Mouse (Mus musculus) heart, embryonic 10.5 days (tissue): ENCODE data around the gene Psme1. TPM values are rescaled to one million over a fixed set of nuclear protein-coding genes. Genes with fewer than 3 reads are reported as not detected.

ENCODE experiments used
- DNase-seq: peaks from one replicate; pipeline ENCODE4 v3.0.0-alpha.2; 2017; ENCODE audit warnings: low spot score
- H3K27ac ChIP-seq: fragments of 300-500 bp; sonication (generic); 2 replicates; pipeline ENCODE4 v1.5.1; 2016; ENCODE audit warnings: mild to moderate bottlenecking
- H3K27me3 ChIP-seq: fragments of 300-500 bp; sonication (generic); 2 replicates; pipeline ENCODE4 v1.6.1; 2016; ENCODE audit warnings: mild to moderate bottlenecking; ENCODE audit not compliant: poor library complexity, insufficient read depth, severe bottlenecking
- H3K36me3 ChIP-seq: fragments of 300-500 bp; sonication (generic); 2 replicates; pipeline ENCODE4 v1.6.1; 2016; ENCODE audit warnings: mild to moderate bottlenecking, moderate library complexity
- H3K4me1 ChIP-seq: fragments of 300-500 bp; sonication (generic); 2 replicates; pipeline ENCODE4 v1.6.1; 2016; ENCODE audit warnings: mild to moderate bottlenecking
- H3K4me3 ChIP-seq: fragments of 300-500 bp; sonication (generic); 2 replicates; pipeline ENCODE4 v1.5.1; 2016; ENCODE audit warnings: mild to moderate bottlenecking, moderate library complexity
- H3K9me3 ChIP-seq: fragments of 300-500 bp; sonication (generic); 2 replicates; pipeline ENCODE4 v1.6.1; 2016; ENCODE audit warnings: mild to moderate bottlenecking, moderate library complexity
- WGBS: fragments of 180-500 bp; shearing (Covaris S2); methylation state at CpG from one replicate; pipeline ENCODE4 v1.1.7; 2016; 5-methylcytosine and 5-hydroxymethylcytosine counted together
- polyA plus RNA-seq: library from polyadenylated mRNA; unstranded; fragments of >200 nt; fragmentation: Nextera tagmentation; extraction: Ambion mirVana; gene quantifications from 2 replicates; pipeline ENCODE4 v1.2.1, GENCODE M21; 2016

The Psme1 gene
- polyA plus RNA-seq, 1 experiment from 2014 or later = 173 TPM

DNA sequence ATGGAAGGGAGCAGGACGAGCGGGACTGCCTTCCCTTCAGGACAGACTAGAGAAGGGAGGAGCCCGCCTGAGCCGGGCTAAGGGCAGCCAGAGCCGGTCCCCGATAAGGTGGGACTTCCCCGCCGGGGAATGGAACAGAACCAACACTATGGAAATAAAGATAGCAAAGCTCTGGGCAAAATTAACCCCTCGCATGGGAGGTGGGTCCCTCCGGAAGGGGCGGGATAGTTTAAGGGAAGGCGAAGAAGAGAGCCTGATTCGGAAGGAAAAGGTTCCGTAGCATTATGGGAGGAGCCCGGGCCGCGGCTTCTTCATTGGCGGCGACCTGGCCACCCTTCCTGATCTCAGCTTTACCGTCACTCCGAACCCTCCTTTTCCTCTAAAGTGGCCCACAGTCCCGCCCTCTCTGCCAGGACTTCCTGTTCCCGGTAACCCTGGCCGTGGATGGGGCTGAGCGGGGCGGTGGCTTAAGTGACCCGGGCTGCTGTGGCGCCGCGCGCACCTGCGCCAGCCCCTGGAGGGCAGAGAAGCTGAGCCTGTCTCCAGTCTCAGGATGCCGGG is 13.5 kb downstream of the Psme1 start, which contains the start of gene Rnf31:
TSS of gene Rnf31 (plus strand) at position 378 of the 561 bp plus-strand sequence.
- Histone ChIP-seq H3K27me3 (no peaks in the 10 kb centered on the region), H3K27ac (peak within 1 kb of the TSS; percentile 96), H3K4me1 (peaks cover 31% of the 10 kb centered on the region), H3K36me3 (peaks cover 40% of the 10 kb centered on the region), H3K9me3 (no peaks in the 10 kb centered on the region), H3K4me3 (peak within 1 kb of the TSS; percentile 98)
- under 1% methylated on average over 33 of the region's 33 CpGs for WGBS
- DNase-seq = peak; percentile 98

DNA sequence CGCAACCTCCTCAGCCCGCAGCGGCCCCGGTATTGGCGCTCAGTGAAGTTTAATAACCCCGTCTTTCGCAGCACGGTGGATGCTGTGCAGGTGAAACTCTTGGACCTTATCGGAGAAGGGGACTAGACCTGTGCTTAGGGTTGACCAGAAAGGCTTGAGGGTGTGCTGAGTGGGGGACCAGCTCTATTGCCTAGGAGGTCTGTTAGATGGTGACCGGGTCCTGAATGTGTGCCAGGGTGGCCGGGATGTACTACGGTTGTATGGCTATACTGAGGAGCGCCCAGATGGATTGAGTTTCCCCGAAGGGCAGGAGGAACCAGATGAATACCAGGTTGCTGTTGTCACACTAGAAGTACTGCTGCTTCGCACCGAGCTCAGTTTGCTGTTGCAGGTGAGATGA is 14.3 kb downstream of the Psme1 start:
- 7% methylated on average over 16 of the region's 16 CpGs for WGBS
- no peak for DNase-seq

DNA sequence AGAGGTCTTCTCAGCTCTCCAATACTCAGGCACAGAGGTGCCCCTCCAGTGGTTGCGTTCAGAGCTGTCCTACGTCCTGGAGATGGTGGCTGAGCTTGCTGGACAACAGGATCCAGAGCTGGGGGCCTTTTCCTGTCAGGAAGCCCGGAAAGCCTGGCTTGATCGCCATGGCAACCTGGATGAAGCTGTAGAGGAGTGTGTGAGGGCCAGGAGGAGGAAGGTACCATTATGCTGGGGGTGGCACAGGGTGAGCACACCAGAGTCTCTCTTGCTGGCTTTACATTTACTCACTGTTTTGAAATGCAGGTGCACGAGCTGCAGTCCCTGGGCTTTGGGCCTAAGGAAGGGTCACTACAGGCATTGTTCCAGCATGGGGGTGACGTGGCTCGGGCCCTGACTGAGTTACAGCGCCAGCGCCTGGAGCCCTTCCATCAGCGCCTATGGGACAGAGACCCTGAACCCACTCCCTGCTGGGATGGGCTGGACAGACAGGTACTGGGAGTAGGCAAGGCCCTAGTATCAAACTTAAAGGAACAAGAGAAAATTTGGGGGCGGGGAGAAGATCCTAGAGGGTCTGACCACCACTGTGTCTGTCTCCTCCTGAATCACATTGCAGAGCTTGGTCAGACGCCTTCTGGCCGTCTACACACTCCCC is 18.2 kb downstream of the Psme1 start:
- Histone ChIP-seq H3K4me1 (peaks cover 24% of the 10 kb centered on the region), H3K36me3 (peaks cover 71% of the 10 kb centered on the region), H3K4me3 (0 out of 2 replicates have a peak overlapping the region, but pooled peaks have one; percentile 1), H3K27ac (no peak overlapping the region), H3K9me3 (no peaks in the 10 kb centered on the region), H3K27me3 (no peaks in the 10 kb centered on the region)
- peak; percentile 74 for DNase-seq
- 80% methylated on average over 13 of the region's 13 CpGs for WGBS

More for the DNA sequence above, 14.3 kb downstream of the Psme1 start:
- Histone ChIP-seq H3K36me3 (peaks cover 45% of the 10 kb centered on the region), H3K27ac (peak overlapping the region; percentile 96), H3K9me3 (no peaks in the 10 kb centered on the region), H3K4me3 (peak overlapping the region; percentile 98), H3K27me3 (no peaks in the 10 kb centered on the region), H3K4me1 (peaks cover 31% of the 10 kb centered on the region)

DNA sequence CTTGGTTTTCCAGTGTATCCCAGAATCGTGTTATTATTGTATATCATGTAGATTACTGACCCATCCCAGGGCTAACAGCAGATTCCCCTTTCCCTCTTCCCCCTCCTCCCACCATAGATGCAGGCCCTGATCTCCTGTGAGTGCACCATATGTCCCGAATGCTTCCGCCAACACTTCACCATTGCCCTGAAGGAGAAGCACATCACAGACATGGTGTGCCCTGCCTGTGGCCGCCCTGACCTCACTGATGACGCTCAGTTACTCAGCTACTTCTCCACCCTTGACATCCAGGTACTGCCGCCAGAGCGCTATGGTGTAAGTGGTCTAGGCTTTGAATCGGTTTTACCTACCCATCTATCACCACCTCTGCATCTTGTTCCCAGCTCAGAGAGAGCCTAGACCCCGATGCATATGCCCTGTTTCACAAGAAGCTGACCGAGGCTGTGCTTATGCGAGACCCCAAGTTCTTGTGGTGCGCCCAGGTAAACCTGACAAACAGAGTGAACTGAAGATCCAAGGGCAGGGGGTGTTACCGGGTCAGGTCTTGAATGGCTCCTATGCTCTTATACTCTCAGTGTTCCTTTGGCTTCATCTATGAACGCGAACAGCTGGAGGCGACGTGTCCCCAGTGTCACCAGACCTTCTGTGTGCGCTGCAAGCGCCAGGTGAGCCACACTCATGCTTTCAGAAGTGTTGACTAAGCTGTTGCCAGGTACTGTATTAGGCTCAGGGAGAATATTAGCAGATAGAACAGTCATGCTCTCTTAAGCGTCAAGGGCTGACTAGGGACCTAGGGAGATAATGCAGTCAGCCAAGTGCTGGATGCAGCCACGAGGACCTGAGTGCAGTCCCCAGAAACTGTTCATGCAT is 20.8 kb downstream of the Psme1 start:
- peaks cover 95% of the 10 kb centered on the region for H3K36me3 ChIP-seq
- no peaks in the 10 kb centered on the region for H3K27me3 ChIP-seq

DNA sequence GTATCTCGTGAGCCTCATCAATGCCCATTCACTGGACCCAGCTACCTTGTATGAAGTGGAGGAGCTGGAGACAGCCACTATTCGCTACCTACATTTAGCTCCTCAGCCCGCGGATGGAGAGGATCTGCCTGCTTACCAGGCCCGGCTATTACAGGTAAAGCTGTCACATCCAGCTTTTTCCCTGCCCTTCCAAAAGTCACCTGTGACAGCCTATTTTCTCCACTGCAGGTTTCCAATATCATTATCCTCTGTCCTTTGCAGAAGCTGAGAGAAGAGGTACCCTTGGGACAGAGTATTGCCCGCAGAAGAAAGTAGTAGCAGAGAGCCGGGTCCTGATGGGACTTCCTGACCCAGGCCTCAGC is 25.3 kb downstream of the Psme1 start, which contains the start of gene Irf9:
TSS of gene Irf9 (plus strand) at position 301 of the 362 bp plus-strand sequence.
- H3K36me3 ChIP-seq = peaks cover 86% of the 10 kb centered on the region
- DNase-seq = no peak
- peak within 1 kb of the TSS; percentile 89 for H3K27ac ChIP-seq
- peaks cover 20% of the 10 kb centered on the region for H3K4me1 ChIP-seq
- peak within 1 kb of the TSS; percentile 57 for H3K4me3 ChIP-seq
- WGBS = 80% methylated on average over 7 of the region's 7 CpGs
- H3K27me3 ChIP-seq = no peaks in the 10 kb centered on the region
- no peaks in the 10 kb centered on the region for H3K9me3 ChIP-seq

More for the DNA sequence above, 20.8 kb downstream of the Psme1 start:
- H3K27ac ChIP-seq = no peak overlapping the region
- DNase-seq = peak; percentile 73
- no peak overlapping the region for H3K4me3 ChIP-seq
- H3K9me3 ChIP-seq = no peaks in the 10 kb centered on the region
- peaks cover 15% of the 10 kb centered on the region for H3K4me1 ChIP-seq
- WGBS = 93% methylated on average over 21 of the region's 21 CpGs

DNA sequence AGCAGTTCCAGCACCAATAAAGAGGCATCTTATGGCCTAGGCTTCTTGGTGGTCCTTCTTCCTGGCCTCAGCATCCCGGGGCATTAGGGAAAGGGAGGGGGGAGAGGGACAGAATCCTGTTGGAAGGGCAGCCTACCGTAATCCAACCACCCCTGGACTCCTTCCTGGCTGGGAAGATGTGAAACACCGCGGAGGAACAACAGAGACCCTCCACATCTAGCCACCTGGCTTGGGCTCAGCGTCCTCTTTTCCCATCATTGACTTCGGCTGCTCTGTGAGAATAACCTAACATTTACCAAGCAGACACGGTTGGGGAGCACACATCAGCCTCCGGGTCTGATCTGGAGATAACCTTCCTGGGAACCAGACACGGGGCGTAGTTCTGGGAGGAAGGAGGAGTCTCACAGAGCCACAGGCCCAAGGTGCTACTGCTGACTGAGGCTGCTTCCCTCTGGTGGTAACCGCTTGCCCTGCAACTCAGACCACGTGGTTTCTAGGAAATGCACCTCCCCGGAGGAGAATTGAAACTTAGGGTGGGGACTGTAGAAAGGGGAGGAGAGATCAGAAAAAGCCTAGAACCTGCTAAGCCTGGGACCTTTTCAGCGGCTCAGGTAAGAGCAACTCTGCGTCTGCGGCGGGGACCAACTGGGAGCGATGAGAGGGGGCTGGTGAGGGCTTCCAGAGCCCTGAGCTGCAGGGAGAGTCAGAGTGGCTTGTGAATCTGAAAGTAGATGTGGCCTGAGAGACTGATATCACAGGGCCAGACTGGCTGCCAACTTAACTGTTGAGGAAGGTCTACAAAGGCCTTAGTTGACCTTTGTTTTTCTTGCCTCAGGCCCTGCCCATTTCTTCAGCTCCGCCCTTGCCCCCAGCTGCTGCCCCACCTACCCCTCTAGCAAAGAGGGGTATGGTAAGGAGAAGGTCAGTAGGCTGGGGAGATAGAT is 26.0 kb downstream of the Psme1 start:
- peak; percentile 96 for DNase-seq
- H3K4me3 ChIP-seq = peak overlapping the region; percentile 57
- no peaks in the 10 kb centered on the region for H3K27me3 ChIP-seq
- H3K36me3 ChIP-seq = peaks cover 86% of the 10 kb centered on the region
- peaks cover 20% of the 10 kb centered on the region for H3K4me1 ChIP-seq
- no peaks in the 10 kb centered on the region for H3K9me3 ChIP-seq
- peak overlapping the region; percentile 89 for H3K27ac ChIP-seq
- 20% methylated on average over 19 of the region's 19 CpGs for WGBS

DNA sequence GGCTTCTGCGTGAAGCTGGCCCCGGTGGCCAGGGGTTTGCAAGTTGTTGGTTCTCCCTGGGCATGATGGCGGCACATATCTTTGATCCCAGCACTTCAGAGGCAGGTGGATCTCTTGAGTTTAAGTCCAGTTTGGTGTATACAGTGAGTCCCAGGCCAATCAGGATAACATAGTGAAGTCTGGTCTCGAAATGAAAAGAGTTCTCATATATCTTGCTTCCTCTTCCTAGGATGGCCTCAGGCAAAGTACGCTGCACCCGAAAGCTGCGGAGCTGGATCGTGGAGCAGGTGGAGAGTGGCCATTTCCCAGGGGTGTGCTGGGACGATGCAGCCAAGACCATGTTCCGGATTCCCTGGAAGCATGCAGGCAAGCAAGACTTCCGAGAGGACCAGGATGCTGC is 26.9 kb downstream of the Psme1 start:
- peaks cover 86% of the 10 kb centered on the region for H3K36me3 ChIP-seq

DNA sequence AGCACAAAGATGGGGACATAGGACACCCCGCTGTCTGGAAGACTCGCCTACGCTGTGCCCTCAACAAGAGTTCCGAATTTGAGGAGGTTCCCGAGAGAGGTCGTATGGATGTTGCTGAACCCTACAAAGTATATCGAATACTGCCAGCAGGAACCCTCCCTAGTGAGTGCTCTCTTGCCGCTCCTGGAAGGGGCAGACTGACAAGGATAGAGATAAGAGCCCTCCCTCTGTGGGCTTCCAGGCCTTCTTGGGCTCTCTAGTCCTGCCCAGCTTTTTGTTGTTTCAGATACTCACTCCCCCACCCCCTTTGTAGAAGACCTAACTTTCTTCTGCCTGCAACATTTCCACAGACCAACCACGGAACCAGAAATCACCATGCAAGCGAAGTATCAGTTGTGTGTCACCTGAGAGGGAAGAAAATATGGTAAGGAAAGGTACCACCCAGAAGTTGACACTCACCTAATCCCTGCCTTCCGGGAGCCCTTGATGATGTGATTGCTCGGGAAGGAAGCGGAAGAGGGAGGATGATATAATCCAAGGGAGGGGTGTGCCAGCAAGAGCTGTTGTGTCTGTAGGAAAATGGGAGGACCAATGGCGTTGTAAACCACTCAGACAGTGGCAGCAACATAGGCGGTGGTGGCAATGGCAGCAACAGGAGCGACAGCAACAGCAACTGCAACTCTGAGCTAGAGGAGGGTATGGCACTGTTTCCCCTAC is 28.0 kb downstream of the Psme1 start:
- H3K9me3 ChIP-seq = no peaks in the 10 kb centered on the region
- DNase-seq = no peak
- no peak overlapping the region for H3K4me3 ChIP-seq
- H3K27ac ChIP-seq = no peak overlapping the region
- peaks cover 20% of the 10 kb centered on the region for H3K4me1 ChIP-seq
- peaks cover 81% of the 10 kb centered on the region for H3K36me3 ChIP-seq
- no peaks in the 10 kb centered on the region for H3K27me3 ChIP-seq
- WGBS = 71% methylated on average over 16 of the region's 16 CpGs

More for the DNA sequence above, 26.9 kb downstream of the Psme1 start:
- 93% methylated on average over 11 of the region's 11 CpGs for WGBS
- DNase-seq = no peak
- H3K4me3 ChIP-seq = peak overlapping the region; percentile 57; the same call in 1 of the 2 replicates
- H3K4me1 ChIP-seq = peaks cover 20% of the 10 kb centered on the region
- H3K27me3 ChIP-seq = no peaks in the 10 kb centered on the region
- no peaks in the 10 kb centered on the region for H3K9me3 ChIP-seq
- H3K27ac ChIP-seq = no peak overlapping the region

DNA sequence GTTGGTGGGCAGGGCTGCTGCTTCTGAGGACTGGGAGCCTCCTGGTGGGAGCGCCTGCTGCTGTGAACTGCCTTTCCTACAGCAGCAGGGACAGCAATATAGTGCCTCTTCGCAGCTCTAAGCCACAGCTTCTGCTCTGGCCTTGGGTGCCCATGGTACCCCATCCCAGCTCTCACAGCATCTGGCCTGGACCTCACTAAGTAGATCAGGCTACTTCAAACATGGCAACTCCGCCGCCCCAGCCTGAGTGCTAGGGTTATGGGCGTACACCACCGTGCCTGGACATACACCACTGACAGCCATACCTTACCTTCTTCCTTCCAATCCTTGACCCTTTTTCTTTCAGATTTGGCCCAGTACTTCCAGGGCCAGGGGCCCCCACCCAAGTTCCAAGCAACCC is 30.4 kb downstream of the Psme1 start:
- DNase-seq = no peak
- Histone ChIP-seq H3K27ac (no peak overlapping the region), H3K27me3 (no peaks in the 10 kb centered on the region), H3K36me3 (peaks cover 58% of the 10 kb centered on the region), H3K4me1 (peaks cover 21% of the 10 kb centered on the region), H3K4me3 (no peak overlapping the region), H3K9me3 (no peaks in the 10 kb centered on the region)
- 92% methylated on average over 6 of the region's 6 CpGs for WGBS

DNA sequence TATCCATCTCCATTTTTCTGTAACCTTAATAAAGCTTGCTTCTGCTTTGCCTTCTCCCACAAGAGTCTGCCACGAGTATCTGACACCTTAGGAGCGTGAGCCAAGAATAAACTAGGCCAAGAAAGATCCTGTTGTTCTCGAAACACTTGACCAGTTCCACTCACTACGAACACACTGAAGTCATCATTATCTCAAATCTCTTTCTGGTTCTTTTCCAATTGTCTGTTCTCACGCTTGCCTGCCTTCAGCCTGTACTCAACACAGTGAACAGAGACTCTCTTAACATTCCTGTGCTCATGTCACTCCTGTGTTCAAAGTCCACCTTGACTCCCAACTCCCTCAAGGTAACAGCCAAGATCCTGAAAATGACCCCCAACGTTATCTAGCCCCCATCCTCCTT is 35.4 kb downstream of the Psme1 start:
- DNase-seq = no peak
- Histone ChIP-seq H3K27me3 (no peaks in the 10 kb centered on the region), H3K4me3 (no peak overlapping the region), H3K9me3 (no peaks in the 10 kb centered on the region), H3K27ac (no peak overlapping the region), H3K4me1 (peaks cover 24% of the 10 kb centered on the region), H3K36me3 (peaks cover 22% of the 10 kb centered on the region)
- WGBS = 37% methylated on average over 6 of the region's 6 CpGs

DNA sequence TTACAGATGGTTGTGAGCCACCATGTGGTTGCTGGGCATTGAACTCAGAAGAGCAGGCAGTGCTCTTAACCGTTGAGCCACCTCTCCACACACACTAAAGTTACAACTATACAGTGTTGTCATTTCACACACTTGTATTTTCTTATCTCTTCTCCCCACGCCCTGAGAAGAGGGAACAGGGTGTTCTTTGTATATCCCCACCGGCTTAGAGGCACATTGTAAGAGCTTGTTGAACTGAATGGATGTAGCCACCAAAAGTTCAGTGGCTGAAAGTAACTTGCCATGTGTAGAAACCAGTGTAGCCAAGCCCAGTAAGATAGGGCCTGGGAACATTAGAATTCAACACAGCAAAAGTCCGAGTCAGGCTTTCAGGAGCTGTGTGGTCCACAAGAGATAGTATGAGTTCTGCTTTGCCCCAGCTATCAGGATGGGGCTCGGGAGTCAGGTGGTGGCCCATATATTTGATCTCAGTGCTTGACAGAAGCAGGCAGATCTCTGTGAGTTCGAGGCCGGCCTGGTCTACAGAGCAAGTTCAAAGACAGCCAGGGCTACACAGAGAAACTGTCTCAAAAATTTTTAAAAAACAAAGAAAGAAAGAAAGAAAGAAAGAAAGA is 36.7 kb downstream of the Psme1 start:
- H3K9me3 ChIP-seq = no peaks in the 10 kb centered on the region
- H3K36me3 ChIP-seq = peaks cover 9% of the 10 kb centered on the region
- H3K4me1 ChIP-seq = peaks cover 32% of the 10 kb centered on the region
- DNase-seq = no peak
- no peak overlapping the region for H3K27ac ChIP-seq
- no peak overlapping the region for H3K4me3 ChIP-seq
- peaks cover 3% of the 10 kb centered on the region; the same call in 1 of the 2 replicates for H3K27me3 ChIP-seq
- 64% methylated on average over 7 of the region's 7 CpGs for WGBS
